Mouse (Mus musculus): ENCODE results near the gene Rprd1b.

GRCm38 (mm10) chr2:158170394-158170793 lies 142.1 kb downstream of the Rprd1b start:
- TF ChIP-seq CTCF (IDR thresholded peaks at IDR 0.05; ENCODE audit: extremely low read depth, insufficient read length, insufficient replicate concordance, low read depth, low read length) (no peak), POLR2A (IDR thresholded peaks at IDR 0.05; ENCODE audit: low read depth, low read length) (no peak)

Data from small intestine, adult 2 months (tissue).